Comparison of ENCODE assay signal across 9 mouse cellular contexts in genomic region chr14:30867042-30867441, GRCm38 (mm10). TPM values are rescaled to one million over a fixed set of nuclear protein-coding genes. Genes with fewer than 3 reads are reported as not detected.
DNase-seq lines count a peak whose midpoint lies in the region; ATAC-seq and TF ChIP-seq lines count a peak whose summit lies in the region.
"Had no signal": no experiment of that assay in that cellular context is flagged by ENCODE, and none has a peak within 500 bp of the region (broad histone marks: within the 10 kb centered on the region; RNA-seq: fewer than 3 reads in every experiment).

No protein-coding gene starts in this region.

- peak; percentile 96 for TF ChIP-seq CTCF in lung, adult 2 months (IDR thresholded peaks at IDR 0.05; ENCODE audit: insufficient read depth, low read length)

- peaks cover 20% of the 10 kb centered on the region for H3K4me1 ChIP-seq in lung, adult 2 months (ENCODE audit: control insufficient read depth, insufficient read depth, low read length)

- no peak for TF ChIP-seq POLR2A in lung, adult 2 months (IDR thresholded peaks at IDR 0.05; ENCODE audit: borderline replicate concordance, extremely low read depth, low read depth, low read length)

- H3K4me3 ChIP-seq in lung, adult 2 months (replicated peaks; ENCODE audit: extremely low read depth, low read depth, low read length) = no peak overlapping the region

- 20% methylated on average over 5 of the region's 5 CpGs for WGBS in lung, adult 2 months

- DNase-seq in CD4-positive, CD25-positive, alpha-beta regulatory T cell, adult 2 months (ENCODE audit: low read depth, low spot score) = peak; percentile 70
- DNase-seq in Muller cell, postnatal 12 days (ENCODE audit: inconsistent ontology term) = peak; percentile 48
- DNase-seq in cerebellum, adult 9-10 months = peak; percentile 70
- DNase-seq in gastrocnemius, postnatal 10 days = peak; percentile 86
- DNase-seq in kidney, postnatal 25 days = peak; percentile 83 to 84
- peak; percentile 72 for DNase-seq in lung, adult 2 months
- peak; percentile 86 for DNase-seq in right cerebral cortex, postnatal 14 days

- ATAC-seq in CD4-positive, CD25-positive, alpha-beta regulatory T cell, adult 4 months = no peak

RNA-seq across cellular contexts. Expression of gene Mustn1, which starts 12.0 kb away (rescaled TPM):
- 1 to 10 TPM in 1 of 2 experiments, under 1 TPM in 1; 0.26 to 1.0 TPM for polyA plus RNA-seq in CD4-positive, CD25-positive, alpha-beta regulatory T cell, adult 4 months (2017; shearing (Covaris generic))
- 100 to 1,000 TPM in 1 of 2 experiments, 10 to 100 TPM in 1; 91.8 to 112 TPM for total RNA-seq in gastrocnemius, postnatal 10 days (2021)
- 44.8 and 50.3 TPM in 2 replicates for polyA plus RNA-seq in lung, adult 2 months (2012; rRNA removed)
- polyA plus RNA-seq: macrophage had no signal

RNA-seq across cellular contexts. Expression of gene Itih4, which starts 19.2 kb away (rescaled TPM):
- polyA plus RNA-seq in CD4-positive, CD25-positive, alpha-beta regulatory T cell, adult 4 months (2017; shearing (Covaris generic)) = not detected
- 1 to 10 TPM in 1 of 2 experiments, under 1 TPM in 1; 0.31 to 1.0 TPM for total RNA-seq in gastrocnemius, postnatal 10 days (2021)
- 37.7 and 43.4 TPM in 2 replicates for polyA plus RNA-seq in lung, adult 2 months (2012; rRNA removed)
- polyA plus RNA-seq: macrophage had no signal

RNA-seq across cellular contexts. Expression of gene Tmem110, which starts 41.7 kb away (rescaled TPM):
- polyA plus RNA-seq in CD4-positive, CD25-positive, alpha-beta regulatory T cell, adult 4 months (2017; shearing (Covaris generic)) = 1 to 10 TPM; 4.6 to 6.3 TPM
- total RNA-seq in gastrocnemius, postnatal 10 days (2021) = 10 to 100 TPM; 10.2 to 15.2 TPM
- polyA plus RNA-seq in lung, adult 2 months (2012; rRNA removed) = 40.6 and 43.7 TPM in 2 replicates

RNA-seq across cellular contexts. Expression of gene Itih3, which starts 56.5 kb away (rescaled TPM):
- not detected for polyA plus RNA-seq in CD4-positive, CD25-positive, alpha-beta regulatory T cell, adult 4 months (2017; shearing (Covaris generic))
- under 1 TPM; 0.28 to 0.93 TPM for total RNA-seq in gastrocnemius, postnatal 10 days (2021)
- polyA plus RNA-seq in lung, adult 2 months (2012; rRNA removed) = 0.87 and 1.1 TPM in 2 replicates
- polyA plus RNA-seq: macrophage had no signal

Comparison
In these comparisons a context has a peak if more than half of its experiments do, and no peak if none do; other contexts are left out.
1. RNA of gene Mustn1, which starts 12.0 kb away (polyA plus RNA-seq): 44.8 to 50.3 TPM in lung, adult 2 months; 0.26 to 1.0 TPM in CD4-positive, CD25-positive, alpha-beta regulatory T cell, adult 4 months; every median in the first group is over 10 times any median in the second.
2. RNA of gene Itih4, which starts 19.2 kb away (polyA plus RNA-seq): 37.7 to 43.4 TPM in lung, adult 2 months; not detected in CD4-positive, CD25-positive, alpha-beta regulatory T cell, adult 4 months; every median in the first group is over 10 times any median in the second.
3. Peak in every context shown above with its lines, with median percentiles within 50 percentile points of each other: DNase-seq.